In the genomic region with DNA sequence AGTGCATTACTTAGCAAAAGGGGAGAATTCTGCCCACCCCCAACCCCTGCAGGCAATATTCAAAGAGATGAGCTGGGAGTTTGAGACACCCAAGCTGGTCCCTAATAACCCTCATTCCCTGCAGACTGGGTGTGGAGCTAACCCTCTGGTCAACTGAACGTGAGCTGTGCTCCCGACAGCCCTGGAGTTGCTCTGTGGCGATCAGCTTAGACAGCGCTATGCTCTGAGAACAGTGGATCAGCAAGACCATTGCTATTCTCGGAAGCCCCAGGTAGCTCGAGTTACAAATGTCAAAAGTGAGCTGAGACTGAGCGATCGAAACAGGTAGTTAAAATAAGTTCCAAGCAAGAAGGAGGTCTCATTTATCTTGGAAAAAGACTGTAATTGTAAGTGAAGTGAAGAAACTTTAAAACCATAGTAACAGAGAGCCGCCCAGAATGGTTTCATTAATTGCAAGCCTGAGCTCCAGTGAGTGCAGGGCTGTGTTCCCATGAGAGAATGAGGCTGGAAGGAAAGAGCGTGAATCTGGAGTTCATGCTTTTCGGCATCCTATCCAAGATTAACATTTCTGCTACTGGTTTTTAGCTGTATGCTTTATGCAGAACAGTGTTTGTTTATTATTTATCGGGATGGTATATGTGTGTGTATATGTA, we compare ENCODE assay signal across 14 mouse cellular contexts.
DNase-seq lines count a peak whose midpoint lies in the region; ATAC-seq lines count a peak whose summit lies in the region.
"Had no signal": no experiment of that assay in that cellular context is flagged by ENCODE, and none has a peak within 500 bp of the region (broad histone marks: within the 10 kb centered on the region; RNA-seq: fewer than 3 reads in every experiment).

No protein-coding gene starts in this region.

- no peaks in the 10 kb centered on the region for H3K36me3 ChIP-seq in hindbrain, embryonic 11.5 days (ENCODE audit: control insufficient read depth, insufficient read depth, low read length)
- H3K36me3 ChIP-seq in hindbrain, embryonic 10.5 days: 0 out of 2 replicates have a peak, but pooled peaks cover 4% of the 10 kb centered on the region
- H3K36me3 ChIP-seq in neural tube, embryonic 14.5 days (ENCODE audit: control insufficient read depth, insufficient read depth, low read length): no peaks in the 10 kb centered on the region
- no peaks in the 10 kb centered on the region for H3K36me3 ChIP-seq in embryonic facial prominence, embryonic 15.5 days
- H3K36me3 ChIP-seq: lung, embryonic 15.5 days had no signal

- WGBS in hindbrain, embryonic 11.5 days: 72% methylated on average over 12 of the region's 12 CpGs
- WGBS in hindbrain, embryonic 10.5 days: 71% methylated on average over 12 of the region's 12 CpGs
- WGBS in neural tube, embryonic 14.5 days: 61% methylated on average over 12 of the region's 12 CpGs
- WGBS in embryonic facial prominence, embryonic 15.5 days: 39% methylated on average over 12 of the region's 12 CpGs

- H3K9ac ChIP-seq in hindbrain, embryonic 11.5 days (ENCODE audit: low read depth, low read length): no peak overlapping the region
- H3K9ac ChIP-seq in neural tube, embryonic 14.5 days (replicated peaks; ENCODE audit: low read depth, low read length): no peak overlapping the region
- H3K9ac ChIP-seq in embryonic facial prominence, embryonic 15.5 days: no peak overlapping the region
- H3K9ac ChIP-seq: heart, embryonic 13.5 days; lung, embryonic 15.5 days had no signal

- peak; percentile 6 for DNase-seq in hindbrain, embryonic 11.5 days (ENCODE audit: low spot score)
- no peak for DNase-seq in hindbrain, embryonic 10.5 days (ENCODE audit: low spot score)
- DNase-seq in neural tube, embryonic 10.5 days (ENCODE audit: extremely low spot score, low spot score): no peak
- DNase-seq in skeletal muscle tissue, adult 2 months (ENCODE audit: low read depth, low spot score): peak; percentile 78
- DNase-seq in layer of hippocampus, adult 18-20 months (ENCODE audit: low spot score in 2 of 2): no peak
- DNase-seq: right cerebral cortex, postnatal 25 days had no signal

- H3K27ac ChIP-seq in hindbrain, embryonic 11.5 days (ENCODE audit: low read depth, low read length): no peak overlapping the region
- no peak overlapping the region for H3K27ac ChIP-seq in hindbrain, embryonic 10.5 days
- no peak overlapping the region for H3K27ac ChIP-seq in neural tube, embryonic 14.5 days (ENCODE audit: low read depth, low read length)
- H3K27ac ChIP-seq in embryonic facial prominence, embryonic 15.5 days (replicated peaks): no peak overlapping the region
- H3K27ac ChIP-seq: heart, embryonic 13.5 days; left cerebral cortex, adult 2 months; lung, embryonic 15.5 days had no signal

- H3K27me3 ChIP-seq in hindbrain, embryonic 11.5 days (ENCODE audit: control insufficient read depth, insufficient read depth, low read length): no peaks in the 10 kb centered on the region
- H3K27me3 ChIP-seq in hindbrain, embryonic 10.5 days (ENCODE audit: insufficient read depth, poor library complexity, severe bottlenecking): no peaks in the 10 kb centered on the region
- H3K27me3 ChIP-seq in neural tube, embryonic 14.5 days (ENCODE audit: control insufficient read depth, insufficient read depth, low read length): no peaks in the 10 kb centered on the region
- H3K27me3 ChIP-seq in embryonic facial prominence, embryonic 15.5 days: no peaks in the 10 kb centered on the region
- H3K27me3 ChIP-seq: heart, embryonic 13.5 days; megakaryocyte, embryonic 14.5 days had no signal

- no peak overlapping the region for H3K4me3 ChIP-seq in hindbrain, embryonic 11.5 days (ENCODE audit: low read depth, low read length)
- no peak overlapping the region for H3K4me3 ChIP-seq in hindbrain, embryonic 10.5 days
- H3K4me3 ChIP-seq in neural tube, embryonic 14.5 days (ENCODE audit: low read depth, low read length): no peak overlapping the region
- no peak overlapping the region for H3K4me3 ChIP-seq in embryonic facial prominence, embryonic 15.5 days (replicated peaks)
- H3K4me3 ChIP-seq: heart, embryonic 13.5 days; left cerebral cortex, adult 2 months; lung, embryonic 15.5 days; megakaryocyte, embryonic 14.5 days had no signal

- ATAC-seq in hindbrain, embryonic 11.5 days (ENCODE audit: low FRiP score): no peak
- peak; percentile 35; the same call in 1 of the 2 replicates for ATAC-seq in neural tube, embryonic 14.5 days (ENCODE audit: low read depth)
- ATAC-seq in embryonic facial prominence, embryonic 15.5 days (ENCODE audit: insufficient number of reproducible peaks, low FRiP score, low TSS enrichment, low read depth): peak; percentile 41; the same call in 1 of the 2 replicates
- ATAC-seq: CD4-positive, CD25-positive, alpha-beta regulatory T cell, adult 4 months had no signal

- no peaks in the 10 kb centered on the region for H3K9me3 ChIP-seq in hindbrain, embryonic 11.5 days (ENCODE audit: control insufficient read depth, low read length)
- no peaks in the 10 kb centered on the region for H3K9me3 ChIP-seq in hindbrain, embryonic 10.5 days
- no peaks in the 10 kb centered on the region for H3K9me3 ChIP-seq in neural tube, embryonic 14.5 days (ENCODE audit: control insufficient read depth, low read length)
- no peaks in the 10 kb centered on the region for H3K9me3 ChIP-seq in embryonic facial prominence, embryonic 15.5 days (replicated peaks)
- H3K9me3 ChIP-seq: heart, embryonic 13.5 days; lung, embryonic 15.5 days; megakaryocyte, embryonic 14.5 days had no signal

- H3K4me2 ChIP-seq in hindbrain, embryonic 11.5 days (replicated peaks; ENCODE audit: low read depth, low read length): no peak overlapping the region
- no peak overlapping the region for H3K4me2 ChIP-seq in neural tube, embryonic 14.5 days (ENCODE audit: low read depth, low read length)
- no peak overlapping the region for H3K4me2 ChIP-seq in embryonic facial prominence, embryonic 15.5 days (replicated peaks)
- H3K4me2 ChIP-seq: heart, embryonic 13.5 days; liver, embryonic 11.5 days; lung, embryonic 15.5 days had no signal

- H3K4me1 ChIP-seq in hindbrain, embryonic 11.5 days (replicated peaks; ENCODE audit: control insufficient read depth, insufficient read depth, low read length): no peaks in the 10 kb centered on the region
- H3K4me1 ChIP-seq in hindbrain, embryonic 10.5 days (replicated peaks): no peaks in the 10 kb centered on the region
- H3K4me1 ChIP-seq in neural tube, embryonic 14.5 days (ENCODE audit: control insufficient read depth, insufficient read depth, low read length): peaks cover 8% of the 10 kb centered on the region; the same call in 1 of the 2 replicates
- peaks cover 10% of the 10 kb centered on the region for H3K4me1 ChIP-seq in embryonic facial prominence, embryonic 15.5 days
- H3K4me1 ChIP-seq: lung, embryonic 15.5 days; megakaryocyte, embryonic 14.5 days had no signal

Comparison
In these comparisons a context has a peak if more than half of its experiments do, and no peak if none do; other contexts are left out.
1. DNase-seq: peak in hindbrain, embryonic 11.5 days (single experiment) and skeletal muscle tissue, adult 2 months (single experiment); none in hindbrain, embryonic 10.5 days (single experiment), neural tube, embryonic 10.5 days (single experiment) and layer of hippocampus, adult 18-20 months (0 of 2).